Comparison of ENCODE assay signal across 23 mouse cellular contexts in genomic region chr9:101796063-101796462, GRCm38 (mm10).
DNase-seq lines count a peak whose midpoint lies in the region; ATAC-seq and TF ChIP-seq lines count a peak whose summit lies in the region.
"Had no signal": no experiment of that assay in that cellular context is flagged by ENCODE, and none has a peak within 500 bp of the region (broad histone marks: within the 10 kb centered on the region; RNA-seq: fewer than 3 reads in every experiment).

No protein-coding gene starts in this region.

- H3K4me3 ChIP-seq in heart, adult 2 months: no peak overlapping the region
- H3K4me3 ChIP-seq in forebrain, embryonic 14.5 days (ENCODE audit: low read depth, low read length): no peak overlapping the region
- H3K4me3 ChIP-seq: forebrain, embryonic 10.5 days; forebrain, embryonic 13.5 days; heart, embryonic 12.5 days; heart, embryonic 15.5 days had no signal

- H3K4me2 ChIP-seq in forebrain, embryonic 14.5 days (ENCODE audit: low read length): no peak overlapping the region
- H3K4me2 ChIP-seq: forebrain, embryonic 13.5 days; heart, embryonic 12.5 days; heart, embryonic 15.5 days; hindbrain, embryonic 14.5 days had no signal

- H3K9ac ChIP-seq in heart, adult 2 months (ENCODE audit: low read depth, low read length): no peak overlapping the region
- no peak overlapping the region for H3K9ac ChIP-seq in forebrain, embryonic 14.5 days (ENCODE audit: low read length)
- H3K9ac ChIP-seq: forebrain, embryonic 13.5 days; forebrain, postnatal 0 days; heart, embryonic 12.5 days; heart, embryonic 15.5 days; hindbrain, embryonic 14.5 days had no signal

- H3K36me3 ChIP-seq in heart, adult 2 months (ENCODE audit: control insufficient read depth, insufficient read depth, low read length): no peaks in the 10 kb centered on the region
- no peaks in the 10 kb centered on the region for H3K36me3 ChIP-seq in forebrain, embryonic 14.5 days (ENCODE audit: control insufficient read depth, insufficient read depth, low read length)
- H3K36me3 ChIP-seq: forebrain, embryonic 10.5 days; heart, embryonic 12.5 days; heart, embryonic 15.5 days had no signal

- intact Hi-C loops in heart, adult 2 months (cut with DNase I): no loop called here

- H3K9me3 ChIP-seq in forebrain, embryonic 14.5 days (replicated peaks; ENCODE audit: control insufficient read depth, low read length): no peaks in the 10 kb centered on the region
- H3K9me3 ChIP-seq: forebrain, embryonic 10.5 days; forebrain, embryonic 13.5 days; heart, embryonic 12.5 days; heart, embryonic 15.5 days had no signal

- peak; percentile 34 for DNase-seq in heart, adult 11 months
- DNase-seq in heart, adult 2 months: no peak
- peak; percentile 14 for DNase-seq in right cerebral cortex, adult 18-20 months
- no peak for DNase-seq in right cerebral cortex, postnatal 14 days
- peak; percentile 18 for DNase-seq in telencephalon, adult 2 months (ENCODE audit: low read depth, low spot score)
- DNase-seq in forebrain, embryonic 14.5 days (ENCODE audit: low spot score): no peak
- DNase-seq: adrenal gland, adult 2 months; adrenal gland, postnatal 14 days; B cell, adult 2 months; cerebellum, adult 11-12 months; cerebellum, adult 8-10 months; forebrain, postnatal 0 days; gastrocnemius, postnatal 10 days; gastrocnemius, postnatal 36 days had no signal

- TF ChIP-seq EP300 in heart, adult 2 months (IDR thresholded peaks at IDR 0.05; ENCODE audit: insufficient read depth, low read depth, low read length): no peak

- no peak for ATAC-seq in forebrain, embryonic 14.5 days
- ATAC-seq: CD4-positive, CD25-positive, alpha-beta regulatory T cell, adult 4 months; forebrain, embryonic 13.5 days; forebrain, postnatal 0 days; hindbrain, postnatal 0 days; inflammation-experienced regulatory T-cells, adult 6 months; intestine, embryonic 16.5 days had no signal

- no peak for TF ChIP-seq CTCF in heart, adult 2 months (IDR thresholded peaks at IDR 0.05)

- H3K79me2 ChIP-seq in heart, adult 2 months (replicated peaks; ENCODE audit: control insufficient read depth, insufficient read depth, low read length): no peaks in the 10 kb centered on the region

- H3K4me1 ChIP-seq in heart, adult 2 months (ENCODE audit: control insufficient read depth, insufficient read depth, low read length): no peaks in the 10 kb centered on the region
- H3K4me1 ChIP-seq in forebrain, embryonic 14.5 days (ENCODE audit: control insufficient read depth, insufficient read depth, low read length): 0 out of 2 replicates have a peak, but pooled peaks cover 3% of the 10 kb centered on the region
- H3K4me1 ChIP-seq: forebrain, embryonic 10.5 days; forebrain, embryonic 13.5 days; heart, embryonic 12.5 days; heart, embryonic 15.5 days had no signal

- no peak overlapping the region for H3K27ac ChIP-seq in heart, adult 2 months
- no peak overlapping the region for H3K27ac ChIP-seq in forebrain, embryonic 14.5 days (ENCODE audit: low read depth, low read length)
- H3K27ac ChIP-seq: forebrain, embryonic 10.5 days; forebrain, embryonic 13.5 days; heart, embryonic 15.5 days; hindbrain, embryonic 14.5 days; hindbrain, postnatal 0 days had no signal

- H3K27me3 ChIP-seq in heart, adult 2 months (ENCODE audit: control insufficient read depth, insufficient read depth, low read length): no peaks in the 10 kb centered on the region
- no peaks in the 10 kb centered on the region for H3K27me3 ChIP-seq in forebrain, embryonic 14.5 days (replicated peaks; ENCODE audit: control insufficient read depth, insufficient read depth, low read length)
- H3K27me3 ChIP-seq: forebrain, embryonic 13.5 days; heart, embryonic 12.5 days; heart, embryonic 15.5 days had no signal

- TF ChIP-seq POLR2A in heart, adult 2 months (IDR thresholded peaks at IDR 0.05; ENCODE audit: insufficient read depth, low read depth, low read length): no peak

- 53% methylated on average over 4 of the region's 4 CpGs for WGBS in heart, adult 2 months
- 72% methylated on average over 4 of the region's 4 CpGs for WGBS in forebrain, embryonic 14.5 days

Comparison
In these comparisons a context has a peak if more than half of its experiments do, and no peak if none do; other contexts are left out.
1. DNase-seq: peak in heart, adult 11 months (single experiment), right cerebral cortex, adult 18-20 months (single experiment) and telencephalon, adult 2 months (single experiment); none in heart, adult 2 months (0 of 2), right cerebral cortex, postnatal 14 days (single experiment) and forebrain, embryonic 14.5 days (single experiment).